Mouse (Mus musculus) heart, adult 10 weeks (tissue): ENCODE measurements around the gene Gm13084. TPM values are rescaled to one million over a fixed set of nuclear protein-coding genes. Genes with fewer than 3 reads are reported as not detected.

ENCODE experiments used
- polyA plus RNA-seq: library from polyadenylated mRNA; stranded (reverse); fragments of 350-450 nt; fragmentation: Illumina TruSeq; extraction: RNeasy Lipid Tissue Mini Kit (QIAGEN cat#74804); gene quantifications from one replicate; pipeline ENCODE4 v1.2.3, GENCODE M21; 2014; ENCODE audit warnings: low read depth, low replicate concordance

The Gm13084 gene
- polyA plus RNA-seq: not detected

GRCm38 (mm10) chr4:143815993-143816392 is at the start of gene Gm13084:
TSS of gene Gm13084 (minus strand) at chr4:143816093.

GRCm38 (mm10) chr4:143846197-143846596 is 30.3 kb upstream of the Gm13084 start, which contains the start of gene Gm13103:
TSS of gene Gm13103 (plus strand) at chr4:143846497.

GRCm38 (mm10) chr4:143789052-143789451 is 26.8 kb downstream of the Gm13084 start, which contains the start of gene Gm13023:
TSS of gene Gm13023 (plus strand) at chr4:143789352.

Other genes starting within 250 kb of the Gm13084 start
- gene Gm13083, start 201.1 kb downstream of the Gm13084 start, polyA plus RNA-seq: not detected
- gene Gm13088, start 158.8 kb downstream of the Gm13084 start, polyA plus RNA-seq: not detected
- gene Gm13089, start 113.4 kb downstream of the Gm13084 start, polyA plus RNA-seq: not detected
- not detected for gene Gm13078, start 96.6 kb downstream of the Gm13084 start, polyA plus RNA-seq
- not detected for gene Gm13023, start 26.7 kb downstream of the Gm13084 start, polyA plus RNA-seq
- not detected for gene Gm13103, start 30.4 kb upstream of the Gm13084 start, polyA plus RNA-seq
- not detected for gene Pramef6, start 84.3 kb upstream of the Gm13084 start, polyA plus RNA-seq
- not detected for gene Pramef25, start 134.9 kb upstream of the Gm13084 start, polyA plus RNA-seq
- gene Gm13101, start 150.9 kb upstream of the Gm13084 start, polyA plus RNA-seq: not detected
- not detected for gene Pramef17, start 178.3 kb upstream of the Gm13084 start, polyA plus RNA-seq
- not detected for gene Pramel4, start 243.0 kb upstream of the Gm13084 start, polyA plus RNA-seq